Mouse (Mus musculus): ENCODE measurements around the gene Mat1a. TPM values are rescaled to one million over a fixed set of nuclear protein-coding genes. Genes with fewer than 3 reads are reported as not detected.

The Mat1a gene
- polyA plus RNA-seq, 1 experiment from 2014 or later: 0.05 TPM

DNA sequence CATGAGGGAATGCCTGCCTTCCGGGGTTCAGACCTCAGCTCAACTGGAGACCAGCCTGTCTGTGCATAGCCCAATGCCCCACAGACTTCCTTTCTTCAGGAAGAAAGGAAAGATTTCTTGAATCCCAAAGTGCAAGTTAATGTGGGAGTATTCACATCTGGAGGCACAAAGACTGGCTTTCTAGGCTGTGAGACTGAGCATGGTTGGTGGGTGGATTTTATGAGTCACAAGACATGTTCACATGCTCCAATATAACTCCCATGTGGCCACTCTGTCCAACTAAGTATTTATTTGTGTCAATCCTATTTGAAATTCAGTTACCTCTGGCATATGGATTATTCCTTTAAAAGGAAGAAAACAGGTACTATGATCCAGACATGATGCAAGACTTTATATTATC lies 6.1 kb upstream of the Mat1a start:
- no peak for ATAC-seq (replicated peaks)
- Histone ChIP-seq H3K9me3 (no peaks in the 10 kb centered on the region), H3K4me2 (no peak overlapping the region), H3K4me1 (no peaks in the 10 kb centered on the region), H3K27ac (no peak overlapping the region), H3K4me3 (no peak overlapping the region), H3K9ac (no peak overlapping the region), H3K27me3 (replicated peaks) (no peaks in the 10 kb centered on the region), H3K36me3 (replicated peaks) (no peaks in the 10 kb centered on the region)
- 68% methylated on average over 1 of the region's 1 CpGs for WGBS

DNA sequence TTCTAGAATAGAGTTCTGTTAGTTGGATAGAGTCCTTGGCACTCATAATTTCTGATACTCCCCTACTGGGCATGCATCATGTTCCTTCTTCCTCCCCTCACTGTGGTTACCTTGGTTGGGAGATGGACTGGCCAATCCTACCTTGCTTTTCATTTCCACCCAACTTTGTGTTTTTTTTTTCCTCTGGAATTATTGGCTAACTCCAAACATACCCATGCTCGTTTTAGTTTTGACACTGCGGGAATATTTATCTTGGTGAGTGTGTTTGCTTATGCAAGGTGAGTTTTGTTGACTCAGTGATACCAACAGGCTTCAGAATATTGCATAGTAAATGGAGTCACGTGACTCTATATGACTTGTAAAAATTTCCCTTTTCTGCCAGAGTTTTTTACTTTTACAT lies 4.1 kb upstream of the Mat1a start:
- WGBS: 91% methylated on average over 3 of the region's 3 CpGs
- ATAC-seq (replicated peaks): no peak
- H3K4me3 ChIP-seq: no peak overlapping the region
- no peak overlapping the region for H3K27ac ChIP-seq
- H3K9me3 ChIP-seq: no peaks in the 10 kb centered on the region
- no peak overlapping the region for H3K4me2 ChIP-seq
- H3K9ac ChIP-seq: no peak overlapping the region
- H3K4me1 ChIP-seq: no peaks in the 10 kb centered on the region
- H3K36me3 ChIP-seq (replicated peaks): no peaks in the 10 kb centered on the region
- H3K27me3 ChIP-seq (replicated peaks): no peaks in the 10 kb centered on the region

DNA sequence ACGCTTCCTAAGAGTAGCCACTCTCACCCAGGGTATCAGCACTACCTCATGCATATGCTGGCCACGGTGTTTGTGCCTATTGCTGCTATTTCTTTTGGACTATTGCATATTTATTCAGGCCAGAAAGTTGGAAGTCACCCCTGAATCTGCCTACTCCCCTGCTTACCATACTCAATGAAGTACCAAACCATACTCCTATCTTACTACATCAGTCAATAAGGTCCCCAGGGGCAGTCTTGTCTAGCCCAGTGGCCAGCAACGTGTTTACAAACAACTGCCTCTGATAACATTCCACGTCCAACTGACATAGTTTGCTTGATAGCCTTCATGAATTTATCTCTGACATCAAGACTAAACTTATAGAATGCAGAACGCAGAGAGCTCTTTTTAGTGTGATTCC lies 3.6 kb upstream of the Mat1a start:
- H3K4me2 ChIP-seq: no peak overlapping the region
- H3K4me1 ChIP-seq: no peaks in the 10 kb centered on the region
- H3K27me3 ChIP-seq (replicated peaks): no peaks in the 10 kb centered on the region
- H3K27ac ChIP-seq: no peak overlapping the region
- no peaks in the 10 kb centered on the region for H3K36me3 ChIP-seq (replicated peaks)
- no peak overlapping the region for H3K9ac ChIP-seq
- ATAC-seq (replicated peaks): no peak
- no peak overlapping the region for H3K4me3 ChIP-seq
- WGBS: 89% methylated on average over 5 of the region's 5 CpGs
- H3K9me3 ChIP-seq: no peaks in the 10 kb centered on the region

- Histone ChIP-seq H3K9ac (no peak overlapping the region), H3K4me1 (no peaks in the 10 kb centered on the region), H3K4me3 (no peak overlapping the region), H3K4me2 (no peak overlapping the region), H3K36me3 (replicated peaks) (no peaks in the 10 kb centered on the region), H3K27ac (no peak overlapping the region), H3K27me3 (replicated peaks) (no peaks in the 10 kb centered on the region), H3K9me3 (no peaks in the 10 kb centered on the region)
- no peak for ATAC-seq (replicated peaks)
- WGBS: 75% methylated on average over 2 of the region's 2 CpGs
Measured at GRCm38 (mm10) chr14:41102269-41102668, 2.6 kb upstream of the Mat1a start.

DNA sequence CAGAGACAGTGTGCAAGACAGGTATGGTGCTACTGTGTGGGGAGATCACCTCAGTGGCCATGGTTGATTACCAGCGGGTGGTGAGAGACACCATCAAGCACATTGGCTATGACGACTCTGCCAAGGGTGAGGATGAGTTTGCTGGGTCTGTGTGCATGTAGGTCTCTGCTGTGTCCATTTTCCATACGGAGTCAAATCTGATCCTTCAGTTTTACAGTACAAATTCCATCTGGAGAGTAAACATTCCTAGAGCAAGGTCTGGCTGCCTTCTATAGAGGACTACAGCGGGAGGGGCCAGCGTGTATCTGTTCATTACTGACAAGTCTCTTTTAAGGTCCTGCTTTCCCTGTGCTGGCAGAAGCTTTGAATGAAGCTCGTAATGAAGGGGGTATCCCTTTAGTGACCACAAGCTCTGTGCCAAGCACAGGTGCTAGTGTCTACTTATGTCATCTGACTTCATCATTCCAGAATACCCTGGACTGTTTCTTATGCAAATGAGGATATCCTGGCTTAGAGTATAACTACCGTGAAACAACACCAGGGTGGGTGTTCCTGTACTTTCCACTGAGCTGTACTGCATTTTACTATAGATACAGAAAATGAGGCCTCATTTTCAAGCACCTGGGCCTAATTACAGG lies 6.3 kb downstream of the Mat1a start:
- no peak overlapping the region for H3K4me3 ChIP-seq
- no peaks in the 10 kb centered on the region for H3K4me1 ChIP-seq
- no peaks in the 10 kb centered on the region for H3K36me3 ChIP-seq (replicated peaks)
- H3K4me2 ChIP-seq: no peak overlapping the region
- ATAC-seq (replicated peaks): no peak
- H3K27me3 ChIP-seq (replicated peaks): no peaks in the 10 kb centered on the region
- no peaks in the 10 kb centered on the region for H3K9me3 ChIP-seq
- H3K9ac ChIP-seq: no peak overlapping the region
- WGBS: 90% methylated on average over 7 of the region's 7 CpGs
- no peak overlapping the region for H3K27ac ChIP-seq

DNA sequence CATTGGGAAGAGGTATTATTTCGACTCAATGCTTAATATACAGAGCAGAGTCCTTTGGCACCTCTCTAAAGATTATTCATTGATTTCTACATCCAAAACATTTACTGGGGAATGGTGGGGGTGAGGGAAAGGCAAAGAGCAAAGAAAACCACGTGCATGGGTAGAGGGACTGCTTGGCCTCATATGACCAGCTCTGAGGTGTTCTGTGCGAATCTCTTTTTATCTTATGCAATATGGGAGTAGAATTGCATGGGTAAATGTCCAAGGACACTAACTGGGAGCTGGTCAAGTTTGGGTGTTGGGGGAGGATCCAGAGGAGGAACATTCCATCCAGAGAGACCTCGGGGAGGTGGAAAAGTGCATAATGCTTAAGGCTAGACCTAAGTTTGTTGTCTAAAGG lies 8.1 kb downstream of the Mat1a start:
- no peak for ATAC-seq (replicated peaks)
- no peak overlapping the region for H3K9ac ChIP-seq
- H3K9me3 ChIP-seq: no peaks in the 10 kb centered on the region
- H3K4me1 ChIP-seq: no peaks in the 10 kb centered on the region
- no peak overlapping the region for H3K27ac ChIP-seq
- no peaks in the 10 kb centered on the region for H3K36me3 ChIP-seq (replicated peaks)
- H3K27me3 ChIP-seq (replicated peaks): no peaks in the 10 kb centered on the region
- no peak overlapping the region for H3K4me3 ChIP-seq
- 82% methylated on average over 4 of the region's 4 CpGs for WGBS
- H3K4me2 ChIP-seq: no peak overlapping the region

GRCm38 (mm10) chr14:41116271-41116670 lies 11.4 kb downstream of the Mat1a start:
- WGBS: 84% methylated on average over 3 of the region's 3 CpGs
- Histone ChIP-seq H3K27me3 (replicated peaks) (no peaks in the 10 kb centered on the region), H3K9me3 (no peaks in the 10 kb centered on the region), H3K9ac (no peak overlapping the region), H3K4me3 (no peak overlapping the region), H3K4me2 (no peak overlapping the region), H3K4me1 (no peaks in the 10 kb centered on the region), H3K27ac (no peak overlapping the region), H3K36me3 (replicated peaks) (no peaks in the 10 kb centered on the region)
- ATAC-seq (replicated peaks): no peak

DNA sequence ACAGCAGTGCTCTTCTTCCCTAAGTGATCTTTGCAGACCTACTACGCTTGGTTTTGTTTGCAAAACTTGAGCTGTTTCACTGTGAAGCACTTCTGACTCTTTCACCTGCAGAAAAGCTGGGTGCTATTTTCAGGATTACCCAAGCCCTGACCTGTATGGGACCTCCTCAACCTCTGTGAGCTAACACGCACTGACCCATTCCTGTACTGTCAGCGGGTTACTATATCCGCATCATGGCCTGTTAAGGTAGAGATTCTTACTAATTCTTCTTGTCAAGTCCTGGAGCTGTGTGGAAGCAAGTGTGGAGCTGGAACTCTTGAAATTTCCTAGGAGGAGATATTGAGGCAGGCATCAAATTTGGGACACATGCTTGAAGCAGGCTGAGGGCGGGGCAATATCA lies 19.8 kb downstream of the Mat1a start:
- no peak overlapping the region for H3K4me3 ChIP-seq
- no peak for ATAC-seq (replicated peaks)
- no peaks in the 10 kb centered on the region for H3K9me3 ChIP-seq
- H3K27ac ChIP-seq: no peak overlapping the region
- no peaks in the 10 kb centered on the region for H3K4me1 ChIP-seq
- H3K27me3 ChIP-seq (replicated peaks): no peaks in the 10 kb centered on the region
- 90% methylated on average over 5 of the region's 5 CpGs for WGBS
- H3K9ac ChIP-seq: no peak overlapping the region
- H3K36me3 ChIP-seq (replicated peaks): no peaks in the 10 kb centered on the region
- H3K4me2 ChIP-seq: no peak overlapping the region

DNA sequence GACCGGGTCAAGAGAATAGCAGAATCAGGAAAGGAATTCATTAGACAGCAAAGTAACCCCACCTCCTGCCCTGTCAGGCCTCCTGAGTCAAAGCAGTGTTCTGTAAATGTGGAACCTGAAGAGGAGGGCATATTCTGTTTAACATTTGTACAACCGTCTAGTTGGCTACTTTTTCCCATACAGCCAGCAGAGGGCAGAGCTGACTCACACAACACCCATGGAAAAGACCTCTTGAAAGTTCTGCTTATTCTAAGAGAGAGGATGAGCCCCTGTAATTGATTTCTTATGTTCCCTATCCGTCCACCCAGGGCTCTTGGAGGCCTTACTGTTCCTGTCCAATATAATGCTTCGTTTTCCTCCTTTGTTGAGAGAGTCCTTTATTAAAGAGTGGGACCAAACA lies 23.2 kb downstream of the Mat1a start:
- H3K4me1 ChIP-seq: no peaks in the 10 kb centered on the region
- WGBS: 19% methylated on average over 4 of the region's 4 CpGs
- no peaks in the 10 kb centered on the region for H3K9me3 ChIP-seq
- no peak overlapping the region for H3K27ac ChIP-seq
- ATAC-seq (replicated peaks): peak; percentile 75; the same call in 1 of the 2 replicates
- no peak overlapping the region for H3K4me2 ChIP-seq
- H3K27me3 ChIP-seq (replicated peaks): no peaks in the 10 kb centered on the region
- no peak overlapping the region for H3K9ac ChIP-seq
- no peaks in the 10 kb centered on the region for H3K36me3 ChIP-seq (replicated peaks)
- H3K4me3 ChIP-seq: no peak overlapping the region

DNA sequence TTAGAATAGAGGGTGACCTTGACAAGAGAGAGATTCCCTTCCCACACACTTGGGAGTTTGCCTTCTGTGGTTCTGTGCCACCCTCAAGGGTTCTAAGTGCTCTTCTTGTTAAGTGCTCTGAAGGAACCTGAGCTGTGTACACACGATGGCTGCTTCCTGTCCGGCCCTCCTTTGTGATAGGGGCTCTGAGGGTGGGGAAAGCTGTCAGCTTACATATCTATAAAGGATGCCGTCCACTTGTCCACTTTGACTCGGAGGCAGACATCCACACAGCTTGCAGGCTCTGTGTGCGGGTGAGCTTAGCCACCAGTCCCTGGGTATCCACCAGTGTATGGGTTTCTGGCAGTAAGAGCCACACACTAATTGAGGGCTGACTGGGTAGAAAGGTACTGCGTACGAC lies 26.7 kb downstream of the Mat1a start, which contains the start of gene Sftpa1:
Sftpa1 (plus strand) TSS at position 243 of the 400 bp plus-strand sequence.
- no peak within 1 kb of the TSS for H3K9ac ChIP-seq
- no peak within 1 kb of the TSS for H3K4me2 ChIP-seq
- no peak within 1 kb of the TSS for H3K4me3 ChIP-seq
- H3K4me1 ChIP-seq: no peaks in the 10 kb centered on the region
- H3K9me3 ChIP-seq: no peaks in the 10 kb centered on the region
- ATAC-seq (replicated peaks): no peak
- 82% methylated on average over 7 of the region's 7 CpGs for WGBS
- no peaks in the 10 kb centered on the region for H3K27me3 ChIP-seq (replicated peaks)
- H3K36me3 ChIP-seq (replicated peaks): no peaks in the 10 kb centered on the region
- no peak within 1 kb of the TSS for H3K27ac ChIP-seq

DNA sequence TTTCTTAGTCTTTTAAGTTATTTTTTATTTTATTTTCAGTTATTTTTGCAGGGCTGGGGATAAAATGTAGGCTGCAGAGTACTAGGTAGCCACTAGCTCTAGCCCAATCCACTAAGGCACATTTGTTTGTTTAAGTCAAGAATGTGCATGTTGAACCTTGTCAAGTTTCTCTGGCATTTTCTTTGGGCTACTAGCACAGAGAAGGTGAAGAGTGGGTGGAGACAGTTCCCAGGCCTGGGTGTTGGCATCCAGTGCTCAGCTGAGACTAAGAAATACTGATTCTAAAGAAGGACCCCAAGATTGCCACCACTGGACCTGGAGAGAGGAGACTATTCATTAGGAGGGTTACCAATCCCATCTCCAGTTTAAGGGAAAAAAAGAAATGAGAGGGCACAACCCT lies 32.2 kb downstream of the Mat1a start:
- H3K9ac ChIP-seq: no peak overlapping the region
- H3K27me3 ChIP-seq (replicated peaks): no peaks in the 10 kb centered on the region
- no peaks in the 10 kb centered on the region for H3K9me3 ChIP-seq
- ATAC-seq (replicated peaks): no peak
- H3K4me3 ChIP-seq: no peak overlapping the region
- H3K36me3 ChIP-seq (replicated peaks): no peaks in the 10 kb centered on the region
- H3K27ac ChIP-seq: no peak overlapping the region
- no peaks in the 10 kb centered on the region for H3K4me1 ChIP-seq
- H3K4me2 ChIP-seq: no peak overlapping the region

DNA sequence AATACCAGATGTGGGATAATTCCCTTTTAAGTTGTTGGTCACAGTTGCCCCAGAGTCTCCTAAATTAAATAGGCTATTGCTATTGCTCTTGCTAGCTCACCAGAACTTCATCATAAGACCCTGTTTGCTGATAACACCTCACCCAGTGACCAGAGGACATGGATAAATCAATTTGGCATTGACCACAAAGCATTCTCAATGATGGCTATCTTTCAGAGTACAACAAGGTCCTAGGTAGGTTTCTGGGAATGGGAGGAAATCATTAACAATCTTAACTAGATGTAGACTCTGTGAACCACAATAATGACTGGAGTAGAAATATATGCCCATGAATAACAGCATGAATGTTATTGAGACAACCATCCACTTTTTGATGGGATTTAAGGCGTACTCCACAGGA lies 35.9 kb downstream of the Mat1a start:
- ATAC-seq (replicated peaks): no peak
- Histone ChIP-seq H3K36me3 (replicated peaks) (no peaks in the 10 kb centered on the region), H3K4me3 (no peak overlapping the region), H3K4me2 (no peak overlapping the region), H3K9ac (no peak overlapping the region), H3K27ac (no peak overlapping the region), H3K27me3 (replicated peaks) (no peaks in the 10 kb centered on the region), H3K4me1 (no peaks in the 10 kb centered on the region), H3K9me3 (no peaks in the 10 kb centered on the region)
- 79% methylated on average over 1 of the region's 1 CpGs for WGBS

GRCm38 (mm10) chr14:41146035-41146434 lies 41.2 kb downstream of the Mat1a start:
- Histone ChIP-seq H3K9ac (no peak overlapping the region), H3K27ac (no peak overlapping the region), H3K4me1 (no peaks in the 10 kb centered on the region), H3K9me3 (no peaks in the 10 kb centered on the region), H3K4me2 (no peak overlapping the region), H3K27me3 (replicated peaks) (no peaks in the 10 kb centered on the region), H3K4me3 (no peak overlapping the region), H3K36me3 (replicated peaks) (no peaks in the 10 kb centered on the region)
- ATAC-seq (replicated peaks): no peak
- 65% methylated on average over 6 of the region's 6 CpGs for WGBS

All from midbrain, embryonic 15.5 days (tissue).